Mouse (Mus musculus) testis, postnatal 10 days (tissue): ENCODE data around the gene Wdr60.

Experiments
- DNase-seq: peaks from one replicate; pipeline ENCODE4 v3.0.0; 2021; ENCODE audit warnings: low spot score

Gene Wdr60

DNA sequence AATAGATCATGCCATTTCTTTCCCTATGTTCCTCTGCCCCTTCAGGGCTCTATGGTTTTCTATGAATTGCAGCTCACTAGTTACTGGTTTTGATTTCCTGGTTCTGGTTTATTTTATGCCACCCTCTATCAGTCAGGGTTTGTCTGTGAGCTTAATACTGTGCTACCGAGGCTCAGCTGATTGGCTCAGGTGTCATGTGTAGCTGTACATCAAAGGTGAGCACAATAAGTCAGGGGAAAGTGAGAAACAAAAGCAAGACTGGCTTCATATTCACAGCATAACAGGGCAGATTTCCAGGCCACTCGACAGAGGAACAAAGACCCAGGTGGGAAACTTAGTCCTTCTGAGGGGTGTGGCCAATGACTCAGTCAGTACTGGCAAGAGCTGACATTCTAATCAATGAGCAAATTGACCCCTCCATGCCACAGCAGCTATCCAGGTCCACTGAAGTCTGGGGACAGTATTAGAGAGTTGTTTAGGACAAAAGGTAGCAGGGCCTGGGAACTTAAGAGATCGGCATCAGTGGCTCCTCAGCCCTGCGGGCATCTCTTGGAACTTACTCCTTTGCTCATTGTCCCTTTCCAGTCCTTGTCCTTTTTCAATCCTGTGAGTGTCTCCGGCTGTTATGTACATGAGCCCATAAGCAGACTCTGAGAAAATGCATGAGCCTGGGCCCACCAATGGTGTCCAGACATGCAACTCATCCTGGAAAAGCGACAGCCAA is 79.4 kb downstream of the Wdr60 start:
- DNase-seq = no peak

DNA sequence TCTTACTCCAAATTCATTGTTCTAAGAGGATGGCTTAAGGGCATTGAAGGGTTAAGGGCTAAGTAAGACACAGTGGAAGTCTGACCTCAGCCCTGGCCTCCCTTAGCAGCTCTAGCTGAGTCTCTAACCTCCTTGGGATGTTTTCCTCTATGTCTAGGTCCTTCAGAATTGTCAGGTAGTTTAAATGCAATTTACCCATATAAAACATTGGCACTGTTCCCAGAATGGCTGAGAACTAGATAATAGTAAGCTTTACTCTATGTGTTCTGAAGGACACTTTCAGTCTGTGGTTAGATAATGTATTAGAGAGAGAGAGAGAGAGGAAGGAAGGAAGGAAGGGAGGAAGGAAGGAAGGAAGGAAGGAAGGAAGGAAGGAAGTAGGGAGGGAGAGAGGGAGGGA is 80.4 kb downstream of the Wdr60 start:
- DNase-seq = no peak

DNA sequence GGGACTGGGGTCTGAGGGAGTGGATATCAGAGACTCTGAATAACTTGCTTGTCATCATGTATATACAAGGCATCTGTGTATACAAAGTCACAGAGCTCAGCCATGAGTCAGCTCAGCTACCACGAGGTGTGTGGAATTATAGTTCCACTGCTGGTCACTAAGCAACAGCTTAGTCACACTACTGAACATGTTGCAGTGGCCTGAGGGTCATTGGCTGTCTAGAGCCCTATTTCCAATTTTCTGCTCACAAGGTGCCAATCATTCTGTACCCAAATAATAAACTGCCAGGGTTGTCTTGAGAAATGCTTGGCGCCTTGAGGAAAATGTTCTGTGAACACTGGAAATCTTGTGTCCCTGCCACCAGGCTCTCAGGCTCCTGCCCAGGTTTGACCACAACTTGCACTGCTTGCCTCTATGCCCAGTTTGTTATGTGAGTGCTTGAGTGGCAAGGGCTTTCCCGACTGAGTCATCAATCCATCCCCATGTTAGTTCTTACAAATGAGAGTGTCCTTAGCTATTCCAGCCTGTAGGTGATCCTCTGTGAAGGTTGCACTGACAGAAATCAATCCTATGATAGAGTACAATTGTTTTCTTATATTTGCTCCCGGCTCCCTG is 81.3 kb downstream of the Wdr60 start:
- DNase-seq = peak; percentile 16

DNA sequence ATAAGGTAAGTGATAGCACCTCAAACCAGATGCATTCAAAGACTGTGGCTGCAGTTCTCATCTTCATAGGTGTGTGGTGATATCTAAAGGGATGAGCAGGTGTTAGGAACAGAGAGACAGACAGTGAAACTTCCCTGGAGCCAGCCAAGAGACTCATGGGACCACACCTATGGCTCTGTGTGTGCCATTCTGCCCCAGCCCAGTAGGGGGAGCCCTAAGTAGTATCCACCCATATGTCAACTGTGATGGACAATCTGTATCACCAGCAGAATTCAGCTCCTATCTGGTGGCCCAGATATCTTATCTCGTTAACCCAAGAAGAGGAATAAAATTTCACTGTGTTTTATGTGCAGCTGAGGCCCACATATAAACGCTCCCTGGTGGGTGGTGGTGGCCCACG is 85.9 kb downstream of the Wdr60 start:
- peak; percentile 38 for DNase-seq

DNA sequence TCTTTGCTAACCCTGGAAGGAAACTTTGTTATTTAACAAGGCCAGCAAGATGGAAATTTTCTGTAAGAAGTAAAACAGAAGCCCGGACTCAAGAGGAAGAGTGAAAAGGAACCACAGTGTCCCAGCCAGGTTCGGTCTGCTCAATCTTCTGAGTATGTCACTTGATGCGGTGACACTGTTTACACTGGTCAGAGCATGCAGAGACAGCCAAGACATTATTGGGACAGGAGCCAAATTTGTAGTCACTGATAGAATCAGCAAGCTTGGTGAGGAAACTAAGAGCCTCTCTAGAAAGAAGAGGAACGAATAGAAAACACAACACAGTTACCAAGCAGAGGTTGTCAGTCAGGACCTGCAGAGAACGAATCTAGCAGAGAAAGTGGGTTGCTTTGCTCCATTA is 93.2 kb downstream of the Wdr60 start:
- peak; percentile 19 for DNase-seq

DNA sequence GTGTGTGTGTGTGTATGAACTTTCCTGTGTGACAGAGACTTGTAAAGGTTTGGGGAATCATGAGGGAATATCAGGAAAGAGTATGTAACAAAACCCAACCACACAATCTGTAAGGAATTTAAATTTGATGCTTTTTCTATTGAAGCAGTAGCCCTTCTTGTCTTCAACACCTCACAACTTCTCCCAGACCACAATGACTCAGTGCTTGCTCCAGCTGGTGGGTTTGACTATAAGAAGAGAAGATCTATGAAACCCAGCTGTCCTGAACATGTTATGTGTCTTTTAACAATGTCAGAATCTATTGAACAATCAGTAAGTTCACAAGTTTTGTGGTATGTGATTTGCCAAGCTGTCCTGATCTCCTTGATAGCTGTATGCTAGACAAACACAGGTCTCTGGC is 97.5 kb downstream of the Wdr60 start:
- DNase-seq = no peak

DNA sequence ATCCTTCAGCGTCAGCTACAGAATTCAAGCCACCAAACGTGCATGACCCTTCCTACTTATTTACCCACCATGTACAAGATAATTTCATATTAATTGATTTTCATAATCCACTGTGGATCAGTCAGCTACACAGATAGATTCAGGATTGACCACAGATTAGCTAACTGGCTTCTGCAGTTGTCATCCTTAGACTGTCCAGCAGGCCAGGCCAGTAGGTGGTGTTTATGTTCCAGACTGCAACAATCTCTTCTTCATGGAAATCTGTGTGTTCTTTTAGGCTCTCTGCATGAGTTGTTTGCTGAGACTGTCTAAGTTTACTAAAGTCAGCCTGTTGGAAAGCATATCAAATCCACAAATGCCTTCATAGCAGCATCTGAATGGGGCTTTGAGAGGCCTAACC is 103.1 kb downstream of the Wdr60 start:
- DNase-seq = no peak

DNA sequence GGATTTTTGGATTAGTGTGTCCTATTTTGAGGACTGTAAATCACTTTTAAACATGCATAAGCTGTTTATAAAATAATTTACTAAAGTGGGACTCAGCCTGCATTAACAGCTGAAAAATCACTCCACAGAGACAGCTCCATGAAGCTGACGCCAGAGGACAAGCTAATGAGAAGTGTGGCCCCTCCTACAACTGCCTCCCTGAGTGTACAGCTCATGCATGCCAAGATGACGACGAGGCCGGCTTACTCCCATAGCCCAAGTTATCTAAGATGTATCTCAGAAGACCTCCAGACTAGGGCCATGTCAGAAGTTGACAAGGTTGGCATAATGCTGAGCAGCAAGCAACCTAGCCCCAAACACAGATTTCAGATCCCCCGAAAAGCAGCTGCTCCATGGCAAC is 103.6 kb downstream of the Wdr60 start:
- no peak for DNase-seq

DNA sequence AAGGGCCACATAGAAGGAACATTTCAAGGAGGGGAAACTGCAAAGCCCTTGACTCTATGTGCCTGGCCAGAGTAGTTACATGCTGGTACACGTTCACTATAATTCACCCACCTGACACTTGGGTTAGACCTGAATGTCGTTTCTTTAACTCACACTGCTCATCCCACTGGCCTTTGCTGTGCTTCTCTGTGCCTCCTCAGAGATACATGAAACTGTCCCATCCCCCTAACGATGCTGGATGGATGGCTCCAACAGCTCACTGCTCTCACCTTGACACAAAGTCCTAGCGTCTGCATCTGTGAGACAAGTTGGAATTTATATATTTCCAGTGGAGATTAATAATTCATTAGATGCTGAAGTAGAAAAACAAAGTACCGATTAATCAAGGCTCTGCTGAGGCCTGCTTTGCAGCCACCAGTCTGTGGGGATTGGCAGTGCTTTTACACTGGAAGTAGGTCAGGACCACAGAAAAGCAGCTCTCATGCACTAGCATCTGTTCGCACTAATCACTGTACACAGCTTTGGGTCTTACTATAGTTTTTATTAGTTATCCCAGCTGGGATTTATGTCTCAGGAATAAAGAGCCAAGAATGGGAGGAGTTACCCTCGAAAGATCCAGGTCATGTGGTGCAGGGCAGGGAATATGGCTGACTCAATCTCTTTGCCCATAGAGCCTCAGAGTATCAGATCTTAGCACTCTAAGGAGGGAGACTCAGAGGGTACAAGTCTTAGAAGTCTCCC is 105.9 kb downstream of the Wdr60 start:
- no peak for DNase-seq
